Mouse (Mus musculus): ENCODE measurements at regions not wholly inside any gene's neighbourhood (a gene's known extent, or its start where the extent isn't known, plus 50 kb on each side); places are given as distances from the start of the nearest gene placed in this dataset.

GRCm38 (mm10) chr9:47470741-47471140 is 59.2 kb upstream of the Cadm1 start:
- TF ChIP-seq GATA1 (IDR thresholded peaks at IDR 0.05; ENCODE audit: borderline replicate concordance, low read length): no peak
- no peak for TF ChIP-seq FLI1 (IDR thresholded peaks at IDR 0.05; ENCODE audit: low read length)
